Mouse (Mus musculus) hindbrain, embryonic 13.5 days (tissue): ENCODE data around the gene Ppp1r9a. TPM values are rescaled to one million over a fixed set of nuclear protein-coding genes. Genes with fewer than 3 reads are reported as not detected.
"Not testable (repeated sequence)": the region's sequence is repeated elsewhere in the genome, so short reads cannot be mapped to it uniquely, and the experiment has no call there.

Experiments
- ATAC-seq: fragments of 200-750 bp; cut with Nextera tagmentation; 2 replicates; pipeline ENCODE4 v1.8.0; 2017; ENCODE audit warnings: moderate TSS enrichment; ENCODE audit not compliant: low FRiP score
- H3K27ac ChIP-seq: fragments of 300-500 bp; sonication (generic); 2 replicates; pipeline ENCODE4 v1.5.1; 2015; ENCODE audit warnings: inconsistent platforms, mild to moderate bottlenecking, moderate library complexity
- H3K27me3 ChIP-seq: fragments of 300-500 bp; sonication (generic); 2 replicates; pipeline ENCODE4 v1.6.1; 2015; ENCODE audit warnings: mild to moderate bottlenecking, inconsistent platforms
- H3K36me3 ChIP-seq: fragments of 300-500 bp; sonication (generic); 2 replicates; pipeline ENCODE4 v1.6.1; 2015; ENCODE audit warnings: mild to moderate bottlenecking, inconsistent platforms
- H3K4me1 ChIP-seq: fragments of 300-500 bp; sonication (generic); replicated peaks from 2 replicates; pipeline ENCODE4 v1.6.1; 2015; ENCODE audit warnings: inconsistent platforms
- H3K4me2 ChIP-seq: fragments of 300-500 bp; sonication (generic); 2 replicates; pipeline ENCODE4 v1.6.1; 2015; ENCODE audit warnings: inconsistent platforms, mild to moderate bottlenecking, moderate library complexity
- H3K4me3 ChIP-seq: fragments of 300-500 bp; sonication (generic); 2 replicates; pipeline ENCODE4 v1.5.1; 2015; ENCODE audit warnings: mild to moderate bottlenecking, inconsistent platforms
- H3K9ac ChIP-seq: fragments of 300-500 bp; sonication (generic); 2 replicates; pipeline ENCODE4 v1.6.1; 2015; ENCODE audit warnings: mild to moderate bottlenecking, inconsistent platforms
- H3K9me3 ChIP-seq: fragments of 300-500 bp; sonication (generic); 2 replicates; pipeline ENCODE4 v1.6.1; 2016; ENCODE audit warnings: inconsistent platforms
- WGBS: fragments of 180-500 bp; shearing (Covaris S2); methylation state at CpG from one replicate; pipeline ENCODE4 v1.1.7; 2015; 5-methylcytosine and 5-hydroxymethylcytosine counted together
- polyA plus RNA-seq: library from polyadenylated mRNA; unstranded; fragments of >200 nt; fragmentation: Nextera tagmentation; extraction: Ambion mirVana; gene quantifications from 2 replicates; pipeline ENCODE4 v1.2.1, GENCODE M21; 2015

Gene Ppp1r9a
- polyA plus RNA-seq: 42.0 and 43.5 TPM in 2 replicates

GRCm38 (mm10) chr6:4902674-4903324 lies at the start of gene Ppp1r9a:
TSS of gene Ppp1r9a (plus strand) at chr6:4902917.
- peak; percentile 77 for ATAC-seq
- Histone ChIP-seq H3K36me3 (no peaks in the 10 kb centered on the region), H3K4me2 (peak within 1 kb of the TSS; percentile 71), H3K27me3 (no peaks in the 10 kb centered on the region), H3K9me3 (no peaks in the 10 kb centered on the region), H3K9ac (peak within 1 kb of the TSS; percentile 96), H3K4me1 (peaks cover 43% of the 10 kb centered on the region), H3K27ac (peak within 1 kb of the TSS; percentile 98), H3K4me3 (peak within 1 kb of the TSS; percentile 69)
- WGBS: under 1% methylated on average over 37 of the region's 49 CpGs

GRCm38 (mm10) chr6:4855236-4855635 lies 47.5 kb upstream of the Ppp1r9a start:
- Histone ChIP-seq H3K36me3 (no peaks in the 10 kb centered on the region), H3K4me3 (no peak overlapping the region), H3K9ac (no peak overlapping the region), H3K27me3 (no peaks in the 10 kb centered on the region), H3K4me2 (no peak overlapping the region), H3K9me3 (no peaks in the 10 kb centered on the region), H3K4me1 (no peaks in the 10 kb centered on the region), H3K27ac (no peak overlapping the region)
- 64% methylated on average over 10 of the region's 10 CpGs for WGBS
- no peak for ATAC-seq

GRCm38 (mm10) chr6:4856919-4857318 lies 45.8 kb upstream of the Ppp1r9a start:
- Histone ChIP-seq H3K9me3 (no peaks in the 10 kb centered on the region), H3K4me1 (no peaks in the 10 kb centered on the region), H3K27me3 (no peaks in the 10 kb centered on the region), H3K9ac (no peak overlapping the region), H3K4me2 (no peak overlapping the region), H3K36me3 (no peaks in the 10 kb centered on the region), H3K4me3 (no peak overlapping the region), H3K27ac (no peak overlapping the region)
- ATAC-seq: no peak
- WGBS: 99% methylated on average over 11 of the region's 11 CpGs

- no peaks in the 10 kb centered on the region for H3K9me3 ChIP-seq
- H3K4me2 ChIP-seq: no peak overlapping the region
- H3K27ac ChIP-seq: no peak overlapping the region
- no peak for ATAC-seq
- H3K4me1 ChIP-seq: no peaks in the 10 kb centered on the region
- H3K4me3 ChIP-seq: no peak overlapping the region
- whole genome bisulfite sequencing: 80% methylated on average over 3 of the region's 3 CpGs
- H3K36me3 ChIP-seq: no peaks in the 10 kb centered on the region
- H3K9ac ChIP-seq: no peak overlapping the region
- no peaks in the 10 kb centered on the region for H3K27me3 ChIP-seq
Measured at GRCm38 (mm10) chr6:4884316-4884715, 18.4 kb upstream of the Ppp1r9a start.

- Histone ChIP-seq H3K27ac (no peak overlapping the region), H3K9ac (no peak overlapping the region), H3K27me3 (no peaks in the 10 kb centered on the region), H3K4me1 (no peaks in the 10 kb centered on the region), H3K4me3 (no peak overlapping the region), H3K36me3 (no peaks in the 10 kb centered on the region), H3K4me2 (no peak overlapping the region), H3K9me3 (no peaks in the 10 kb centered on the region)
- 85% methylated on average over 9 of the region's 9 CpGs for WGBS
- ATAC-seq: no peak
Measured at GRCm38 (mm10) chr6:4889544-4889943, 13.2 kb upstream of the Ppp1r9a start.

GRCm38 (mm10) chr6:4892417-4892816 lies 10.3 kb upstream of the Ppp1r9a start:
- ATAC-seq: no peak
- WGBS: 34% methylated on average over 11 of the region's 11 CpGs
- no peaks in the 10 kb centered on the region for H3K4me1 ChIP-seq
- H3K36me3 ChIP-seq: no peaks in the 10 kb centered on the region
- no peak overlapping the region for H3K9ac ChIP-seq
- H3K27ac ChIP-seq: no peak overlapping the region
- no peaks in the 10 kb centered on the region for H3K27me3 ChIP-seq
- no peak overlapping the region for H3K4me2 ChIP-seq
- no peaks in the 10 kb centered on the region for H3K9me3 ChIP-seq
- no peak overlapping the region for H3K4me3 ChIP-seq

- H3K4me1 ChIP-seq, H3K36me3 ChIP-seq, H3K9ac ChIP-seq, H3K27me3 ChIP-seq, H3K4me3 ChIP-seq, ATAC-seq, H3K27ac ChIP-seq, H3K4me2 ChIP-seq, H3K9me3 ChIP-seq: not testable (repeated sequence)
- WGBS: 74% methylated on average over 12 of the region's 12 CpGs
Measured at GRCm38 (mm10) chr6:4893312-4893711, 9.4 kb upstream of the Ppp1r9a start.

- Histone ChIP-seq H3K27me3 (no peaks in the 10 kb centered on the region), H3K4me2 (no peak overlapping the region), H3K36me3 (no peaks in the 10 kb centered on the region), H3K9ac (no peak overlapping the region), H3K9me3 (no peaks in the 10 kb centered on the region), H3K27ac (no peak overlapping the region), H3K4me1 (peaks cover 15% of the 10 kb centered on the region), H3K4me3 (no peak overlapping the region)
- ATAC-seq: no peak
- WGBS: 90% methylated on average over 6 of the region's 6 CpGs
Measured at GRCm38 (mm10) chr6:4899906-4900305, 2.8 kb upstream of the Ppp1r9a start.

GRCm38 (mm10) chr6:4903325-4904054 lies 773 bp downstream of the Ppp1r9a start:
- H3K9ac ChIP-seq: peak overlapping the region; percentile 96
- WGBS: under 1% methylated on average over 50 of the region's 77 CpGs
- H3K36me3 ChIP-seq: no peaks in the 10 kb centered on the region
- H3K9me3 ChIP-seq: no peaks in the 10 kb centered on the region
- ATAC-seq: peak; percentile 90
- no peaks in the 10 kb centered on the region for H3K27me3 ChIP-seq
- peak overlapping the region; percentile 71 for H3K4me2 ChIP-seq
- H3K4me1 ChIP-seq: peaks cover 50% of the 10 kb centered on the region
- peak overlapping the region; percentile 98 for H3K27ac ChIP-seq
- H3K4me3 ChIP-seq: peak overlapping the region; percentile 69

- Histone ChIP-seq H3K4me1 (peaks cover 55% of the 10 kb centered on the region), H3K4me2 (peak overlapping the region; percentile 71), H3K4me3 (peak overlapping the region; percentile 69), H3K9ac (peak overlapping the region; percentile 96), H3K27me3 (no peaks in the 10 kb centered on the region), H3K9me3 (no peaks in the 10 kb centered on the region), H3K36me3 (no peaks in the 10 kb centered on the region), H3K27ac (peak overlapping the region; percentile 98)
- 2% methylated on average over 9 of the region's 9 CpGs for WGBS
- peak; percentile 50 for ATAC-seq
Measured at GRCm38 (mm10) chr6:4904055-4904450, 1.3 kb downstream of the Ppp1r9a start.

GRCm38 (mm10) chr6:4910042-4910634 lies 7.4 kb downstream of the Ppp1r9a start:
- 27% methylated on average over 10 of the region's 10 CpGs for WGBS
- H3K27ac ChIP-seq: no peak overlapping the region
- H3K4me3 ChIP-seq: no peak overlapping the region
- no peaks in the 10 kb centered on the region for H3K36me3 ChIP-seq
- H3K4me1 ChIP-seq: peaks cover 56% of the 10 kb centered on the region
- H3K4me2 ChIP-seq: no peak overlapping the region
- ATAC-seq: peak; percentile 48; the same call in 1 of the 2 replicates
- no peak overlapping the region for H3K9ac ChIP-seq
- no peaks in the 10 kb centered on the region for H3K9me3 ChIP-seq
- no peaks in the 10 kb centered on the region for H3K27me3 ChIP-seq

- H3K4me2 ChIP-seq: no peak overlapping the region
- WGBS: 94% methylated on average over 5 of the region's 5 CpGs
- H3K27ac ChIP-seq: peak overlapping the region; percentile 30; the same call in 1 of the 2 replicates
- no peaks in the 10 kb centered on the region for H3K9me3 ChIP-seq
- H3K4me1 ChIP-seq: no peaks in the 10 kb centered on the region
- no peak overlapping the region for H3K9ac ChIP-seq
- no peak for ATAC-seq
- peaks cover 19% of the 10 kb centered on the region for H3K36me3 ChIP-seq
- no peaks in the 10 kb centered on the region for H3K27me3 ChIP-seq
- H3K4me3 ChIP-seq: no peak overlapping the region
Measured at GRCm38 (mm10) chr6:4918470-4918869, 15.8 kb downstream of the Ppp1r9a start.
